Mouse (Mus musculus) embryonic facial prominence, embryonic 11.5 days (tissue): ENCODE measurements around the gene Sult3a1. TPM values are rescaled to one million over a fixed set of nuclear protein-coding genes. Genes with fewer than 3 reads are reported as not detected.
"Not testable (repeated sequence)": the region's sequence is repeated elsewhere in the genome, so short reads cannot be mapped to it uniquely, and the experiment has no call there.

ENCODE experiments used
- ATAC-seq: fragments of 200-750 bp; cut with Nextera tagmentation; replicated peaks from 2 replicates; pipeline ENCODE4 v1.8.0; 2017; ENCODE audit warnings: low read depth; ENCODE audit not compliant: insufficient number of reproducible peaks, low FRiP score, low TSS enrichment
- DNase-seq: peaks from one replicate; pipeline ENCODE4 v3.0.0-alpha.2; 2015; ENCODE audit warnings: low spot score
- H3K27ac ChIP-seq: fragments of 300-500 bp; sonication (generic); replicated peaks from 2 replicates; pipeline ENCODE4 v1.5.1; 2014; ENCODE audit warnings: mild to moderate bottlenecking, low read depth, low read length, control low read depth
- H3K27me3 ChIP-seq: fragments of 300-500 bp; sonication (generic); 2 replicates; pipeline ENCODE4 v1.6.1; 2014; ENCODE audit warnings: mild to moderate bottlenecking, low read length, moderate library complexity, mixed read lengths; ENCODE audit not compliant: control insufficient read depth, insufficient read depth
- H3K36me3 ChIP-seq: fragments of 300-500 bp; sonication (generic); replicated peaks from 2 replicates; pipeline ENCODE4 v1.6.1; 2014; ENCODE audit warnings: low read depth, mild to moderate bottlenecking, low read length, moderate library complexity, mixed read lengths; ENCODE audit not compliant: control insufficient read depth, insufficient read depth
- H3K4me1 ChIP-seq: fragments of 300-500 bp; sonication (generic); 2 replicates; pipeline ENCODE4 v1.6.1; 2014; ENCODE audit warnings: low read length, mixed read lengths; ENCODE audit not compliant: control insufficient read depth, insufficient read depth
- H3K4me2 ChIP-seq: fragments of 300-500 bp; sonication (generic); 2 replicates; pipeline ENCODE4 v1.6.1; 2014; ENCODE audit warnings: low read depth, mild to moderate bottlenecking, control low read depth, low read length, moderate library complexity
- H3K4me3 ChIP-seq: fragments of 300-500 bp; sonication (generic); 2 replicates; pipeline ENCODE4 v1.5.1; 2014; ENCODE audit warnings: low read depth, low read length, control low read depth
- H3K9ac ChIP-seq: fragments of 300-500 bp; sonication (generic); replicated peaks from 2 replicates; pipeline ENCODE4 v1.6.1; 2014; ENCODE audit warnings: mild to moderate bottlenecking, control low read depth, low read length
- H3K9me3 ChIP-seq: fragments of 300-500 bp; sonication (generic); replicated peaks from 2 replicates; pipeline ENCODE4 v1.6.1; 2016; ENCODE audit warnings: mild to moderate bottlenecking, low read length, inconsistent platforms, mixed read lengths; ENCODE audit not compliant: control insufficient read depth
- WGBS: fragments of 180-500 bp; shearing (Covaris S2); extraction: QIAGEN DNeasy Blood & Tissue Kit; methylation state at CpG from one replicate; pipeline ENCODE4 v1.1.7; 2014; 5-methylcytosine and 5-hydroxymethylcytosine counted together
- polyA plus RNA-seq: library from polyadenylated mRNA; unstranded; fragments of >200 nt; fragmentation: Nextera tagmentation; extraction: Ambion mirVana; gene quantifications from 2 replicates; pipeline ENCODE4 v1.2.1, GENCODE M21; 2014

Gene Sult3a1
- polyA plus RNA-seq, 1 experiment from 2014 or later = not detected

GRCm38 (mm10) chr10:33882411-33882810 lies 24.9 kb downstream of the Sult3a1 start:
- 78% methylated on average over 2 of the region's 2 CpGs for WGBS
- not testable (repeated sequence) for H3K9ac ChIP-seq

GRCm38 (mm10) chr10:33901520-33901919 lies 44.0 kb downstream of the Sult3a1 start:
- WGBS = 87% methylated on average over 1 of the region's 1 CpGs
- DNase-seq, H3K27ac ChIP-seq, H3K36me3 ChIP-seq, ATAC-seq, H3K27me3 ChIP-seq, H3K4me3 ChIP-seq, H3K4me1 ChIP-seq, H3K9ac ChIP-seq, H3K4me2 ChIP-seq, H3K9me3 ChIP-seq: not testable (repeated sequence)

More at GRCm38 (mm10) chr10:33882411-33882810, 24.9 kb downstream of the Sult3a1 start:
- not testable (repeated sequence) for H3K27ac ChIP-seq, H3K4me1 ChIP-seq, H3K36me3 ChIP-seq, H3K27me3 ChIP-seq, H3K9me3 ChIP-seq, H3K4me2 ChIP-seq, ATAC-seq, DNase-seq, H3K4me3 ChIP-seq

- 7% methylated on average over 17 of the region's 17 CpGs for WGBS
- H3K27me3 ChIP-seq = no peaks in the 10 kb centered on the region
- peak within 1 kb of the TSS; percentile 57 for H3K4me2 ChIP-seq
- H3K9ac ChIP-seq = no peak within 1 kb of the TSS
- H3K9me3 ChIP-seq = no peaks in the 10 kb centered on the region
- H3K4me1 ChIP-seq = no peaks in the 10 kb centered on the region
- H3K27ac ChIP-seq = no peak within 1 kb of the TSS
- DNase-seq = peak; percentile 76
- peak within 1 kb of the TSS; percentile 30 for H3K4me3 ChIP-seq
- peak; percentile 94 for ATAC-seq
- H3K36me3 ChIP-seq = no peaks in the 10 kb centered on the region
Measured at GRCm38 (mm10) chr10:33904530-33905481, 47.3 kb downstream of the Sult3a1 start, which contains the start of gene Rsph4a. Rsph4a (plus strand) TSS chr10:33905111.

GRCm38 (mm10) chr10:33905489-33905888 lies 48.0 kb downstream of the Sult3a1 start:
- Histone ChIP-seq H3K27ac (no peak overlapping the region), H3K27me3 (no peaks in the 10 kb centered on the region), H3K36me3 (no peaks in the 10 kb centered on the region), H3K9ac (no peak overlapping the region), H3K4me1 (no peaks in the 10 kb centered on the region), H3K4me2 (peak overlapping the region; percentile 57), H3K9me3 (no peaks in the 10 kb centered on the region), H3K4me3 (no peak overlapping the region)
- ATAC-seq (peak; percentile 39; the same call in 1 of the 2 replicates), DNase-seq (no peak)
- WGBS = 3% methylated on average over 6 of the region's 6 CpGs

Other genes starting within 250 kb of the Sult3a1 start
- gene Clvs2, start 233.0 kb upstream of the Sult3a1 start, polyA plus RNA-seq = 0.50 and 0.71 TPM in 2 replicates
- not detected in 2 replicates for gene Sult3a2, start 71.0 kb upstream of the Sult3a1 start, polyA plus RNA-seq
- 0.06 TPM in 1 of 2 replicates, not detected in the other for gene Rsph4a, start 47.4 kb downstream of the Sult3a1 start, polyA plus RNA-seq
- gene Zup1, start 93.5 kb downstream of the Sult3a1 start, polyA plus RNA-seq = 26.2 and 27.9 TPM in 2 replicates
- 180 and 196 TPM in 2 replicates for gene Rwdd1, start 161.9 kb downstream of the Sult3a1 start, polyA plus RNA-seq
- not detected in 2 replicates for gene Trappc3l, start 179.9 kb downstream of the Sult3a1 start, polyA plus RNA-seq
- not detected in 2 replicates for gene Calhm4, start 186.6 kb downstream of the Sult3a1 start, polyA plus RNA-seq
- 0.18 and 0.26 TPM in 2 replicates for gene Calhm5, start 238.8 kb downstream of the Sult3a1 start, polyA plus RNA-seq